Mouse (Mus musculus) hindbrain, postnatal 0 days (tissue): ENCODE measurements around the gene Abhd6. TPM values are rescaled to one million over a fixed set of nuclear protein-coding genes. Genes with fewer than 3 reads are reported as not detected.

Experiments used
- ATAC-seq: fragments of 200-750 bp; cut with Nextera tagmentation; 2 replicates; pipeline ENCODE4 v1.8.0; 2017; ENCODE audit warnings: mild to moderate bottlenecking, moderate TSS enrichment, moderate library complexity
- DNase-seq: peaks from one replicate; pipeline ENCODE4 v3.0.0-alpha.2; 2015; ENCODE audit warnings: low spot score
- H3K27ac ChIP-seq: fragments of 300-500 bp; sonication (generic); 2 replicates; pipeline ENCODE4 v1.5.1; 2014; ENCODE audit warnings: mild to moderate bottlenecking
- H3K27me3 ChIP-seq: fragments of 300-500 bp; sonication (generic); 2 replicates; pipeline ENCODE4 v1.6.1; 2014; ENCODE audit warnings: low read length, mixed read lengths; ENCODE audit not compliant: insufficient read depth
- H3K36me3 ChIP-seq: fragments of 300-500 bp; sonication (generic); 2 replicates; pipeline ENCODE4 v1.6.1; 2014; ENCODE audit warnings: low read length, mixed read lengths; ENCODE audit not compliant: insufficient read depth
- H3K4me1 ChIP-seq: fragments of 300-500 bp; sonication (generic); 2 replicates; pipeline ENCODE4 v1.6.1; 2014; ENCODE audit warnings: antibody characterized with exemption, low read length, mixed read lengths; ENCODE audit not compliant: insufficient read depth
- H3K4me2 ChIP-seq: fragments of 300-500 bp; sonication (generic); 2 replicates; pipeline ENCODE4 v1.6.1; 2014; ENCODE audit warnings: low read depth, mild to moderate bottlenecking, low read length, moderate library complexity, mixed read lengths
- H3K4me3 ChIP-seq: fragments of 300-500 bp; sonication (generic); 2 replicates; pipeline ENCODE4 v1.5.1; 2014; ENCODE audit warnings: low read length
- H3K9ac ChIP-seq: fragments of 300-500 bp; sonication (generic); replicated peaks from 2 replicates; pipeline ENCODE4 v1.6.1; 2014; ENCODE audit warnings: mild to moderate bottlenecking, low read length, moderate library complexity, mixed read lengths
- H3K9me3 ChIP-seq: fragments of 300-500 bp; sonication (generic); 2 replicates; pipeline ENCODE4 v1.6.1; 2016; ENCODE audit warnings: low read length, mixed read lengths
- CTCF ChIP-seq: IDR thresholded peaks from 2 replicates; pipeline ENCODE4 v1.5.1; 2016; ENCODE audit warnings: antibody characterized with exemption, control low read depth, low read depth
- WGBS: fragments of 180-500 bp; shearing (Covaris S2); extraction: QIAGEN DNeasy Blood & Tissue Kit; methylation state at CpG from one replicate; pipeline ENCODE4 v1.1.7; 2014; 5-methylcytosine and 5-hydroxymethylcytosine counted together
- polyA plus RNA-seq: library from polyadenylated mRNA; unstranded; fragments of >200 nt; fragmentation: Nextera tagmentation; extraction: Ambion mirVana; gene quantifications from 2 replicates; pipeline ENCODE4 v1.2.1, GENCODE M21; 2015
- total RNA-seq: library from RNA; depleted of rRNA; stranded (reverse); fragments of >200 nt; gene quantifications from 2 replicates; pipeline ENCODE4 v1.2.3, GENCODE M21; 2014

Gene Abhd6
- total and polyA plus RNA-seq, 2 experiments from 2014 or later, result 14.8 to 36.5 TPM

GRCm38 (mm10) chr14:8015756-8016155 lies 13.1 kb downstream of the Abhd6 start:
- Histone ChIP-seq H3K27me3 (no peaks in the 10 kb centered on the region), H3K4me3 (no peak overlapping the region)

GRCm38 (mm10) chr14:8016276-8016675 lies 13.6 kb downstream of the Abhd6 start:
- WGBS, result 85% methylated on average over 6 of the region's 6 CpGs
- H3K27ac ChIP-seq, result no peak overlapping the region
- no peak overlapping the region for H3K4me2 ChIP-seq

More at GRCm38 (mm10) chr14:8015756-8016155, 13.1 kb downstream of the Abhd6 start:
- 91% methylated on average over 6 of the region's 6 CpGs for WGBS
- DNase-seq (no peak), ATAC-seq (no peak)
- H3K36me3 ChIP-seq, result no peaks in the 10 kb centered on the region
- TF ChIP-seq CTCF, result no peak
- H3K9me3 ChIP-seq, result no peaks in the 10 kb centered on the region
- no peak overlapping the region for H3K9ac ChIP-seq
- no peaks in the 10 kb centered on the region for H3K4me1 ChIP-seq
- no peak overlapping the region for H3K4me2 ChIP-seq
- H3K27ac ChIP-seq, result no peak overlapping the region

DNA sequence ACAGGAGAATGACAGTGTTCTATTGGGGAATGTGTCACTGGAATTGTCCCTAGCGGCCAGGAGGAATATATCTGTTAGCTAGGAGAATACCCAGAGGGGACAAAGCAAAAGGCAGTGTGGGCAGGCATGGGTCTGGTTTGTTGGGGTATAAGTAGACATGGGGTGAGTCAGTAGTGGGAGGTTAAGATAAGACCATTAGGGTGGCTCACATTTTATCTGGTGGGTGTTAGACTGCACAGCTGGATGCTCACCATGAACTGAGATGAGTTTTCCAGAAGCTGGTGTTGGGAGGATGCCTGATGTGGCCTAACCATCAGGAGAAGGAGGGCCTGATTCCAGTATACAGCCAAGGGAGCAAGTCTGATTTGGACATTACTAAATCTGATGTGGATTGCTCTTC lies 14.2 kb downstream of the Abhd6 start:
- DNase-seq (no peak), ATAC-seq (no peak)
- no peak overlapping the region for H3K9ac ChIP-seq
- no peak overlapping the region for H3K27ac ChIP-seq
- H3K9me3 ChIP-seq, result no peaks in the 10 kb centered on the region
- no peaks in the 10 kb centered on the region for H3K36me3 ChIP-seq
- no peaks in the 10 kb centered on the region for H3K4me1 ChIP-seq
- no peak overlapping the region for H3K4me2 ChIP-seq
- H3K4me3 ChIP-seq, result no peak overlapping the region
- no peaks in the 10 kb centered on the region for H3K27me3 ChIP-seq
- TF ChIP-seq CTCF, result no peak
- 76% methylated on average over 1 of the region's 1 CpGs for WGBS

More at GRCm38 (mm10) chr14:8016276-8016675, 13.6 kb downstream of the Abhd6 start:
- Histone ChIP-seq H3K4me3 (no peak overlapping the region), H3K9me3 (no peaks in the 10 kb centered on the region), H3K4me1 (no peaks in the 10 kb centered on the region), H3K9ac (no peak overlapping the region), H3K36me3 (no peaks in the 10 kb centered on the region), H3K27me3 (no peaks in the 10 kb centered on the region)
- ATAC-seq, result no peak
- TF ChIP-seq CTCF, result no peak
- DNase-seq, result no peak

- H3K27me3 ChIP-seq, result no peaks in the 10 kb centered on the region
- no peak overlapping the region for H3K4me3 ChIP-seq
- H3K4me2 ChIP-seq, result no peak overlapping the region
- H3K36me3 ChIP-seq, result no peaks in the 10 kb centered on the region
- no peak overlapping the region for H3K27ac ChIP-seq
- H3K4me1 ChIP-seq, result no peaks in the 10 kb centered on the region
- TF ChIP-seq CTCF, result no peak
- ATAC-seq (no peak), DNase-seq (no peak)
- H3K9me3 ChIP-seq, result no peaks in the 10 kb centered on the region
- no peak overlapping the region for H3K9ac ChIP-seq
- 97% methylated on average over 1 of the region's 1 CpGs for WGBS
Measured at GRCm38 (mm10) chr14:8020011-8020410, 17.3 kb downstream of the Abhd6 start.

DNA sequence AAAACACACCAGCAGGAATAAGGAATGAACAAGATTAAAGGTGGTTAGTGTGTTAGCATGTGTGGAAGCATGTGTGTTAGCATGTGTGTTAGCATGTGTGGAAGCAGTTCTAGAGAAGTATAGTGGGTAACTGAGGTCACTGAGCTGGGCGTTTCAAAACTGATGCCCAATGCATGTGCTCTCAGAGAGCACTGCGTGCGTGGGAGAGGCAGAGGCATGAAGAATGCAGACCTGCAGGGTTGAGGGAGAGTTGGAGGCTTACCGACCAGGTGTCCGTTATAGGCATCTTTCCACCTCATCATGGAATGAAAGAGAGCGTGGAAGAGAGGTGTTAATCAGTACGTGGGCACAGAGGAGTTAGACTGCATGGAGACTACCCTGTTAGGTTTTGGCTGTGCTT lies 17.8 kb downstream of the Abhd6 start:
- DNase-seq (no peak), ATAC-seq (no peak)
- TF ChIP-seq CTCF, result no peak
- Histone ChIP-seq H3K4me2 (no peak overlapping the region), H3K9me3 (no peaks in the 10 kb centered on the region), H3K36me3 (no peaks in the 10 kb centered on the region), H3K27me3 (no peaks in the 10 kb centered on the region), H3K4me1 (no peaks in the 10 kb centered on the region), H3K9ac (no peak overlapping the region), H3K4me3 (no peak overlapping the region), H3K27ac (no peak overlapping the region)
- 86% methylated on average over 7 of the region's 7 CpGs for WGBS

- no peaks in the 10 kb centered on the region for H3K36me3 ChIP-seq
- no peak for TF ChIP-seq CTCF
- no peak overlapping the region for H3K4me2 ChIP-seq
- DNase-seq (no peak), ATAC-seq (no peak)
- no peaks in the 10 kb centered on the region for H3K27me3 ChIP-seq
- no peaks in the 10 kb centered on the region for H3K9me3 ChIP-seq
- WGBS, result 54% methylated on average over 6 of the region's 6 CpGs
- no peaks in the 10 kb centered on the region for H3K4me1 ChIP-seq
- H3K4me3 ChIP-seq, result no peak overlapping the region
- no peak overlapping the region for H3K9ac ChIP-seq
- no peak overlapping the region for H3K27ac ChIP-seq
Measured at GRCm38 (mm10) chr14:8024469-8024868, 21.8 kb downstream of the Abhd6 start.

- H3K4me3 ChIP-seq, result no peak overlapping the region
- no peak overlapping the region for H3K27ac ChIP-seq
- no peak overlapping the region for H3K9ac ChIP-seq
- WGBS, result 89% methylated on average over 10 of the region's 10 CpGs
- no peaks in the 10 kb centered on the region for H3K36me3 ChIP-seq
- no peak for DNase-seq
- H3K4me1 ChIP-seq, result no peaks in the 10 kb centered on the region
- no peaks in the 10 kb centered on the region for H3K27me3 ChIP-seq
- no peak overlapping the region for H3K4me2 ChIP-seq
- TF ChIP-seq CTCF, result no peak
- ATAC-seq, result no peak
- H3K9me3 ChIP-seq, result no peaks in the 10 kb centered on the region
Measured at GRCm38 (mm10) chr14:8024936-8025335, 22.2 kb downstream of the Abhd6 start.
